Mouse (Mus musculus) thymus, adult 2 months (tissue): ENCODE results near the gene Gm45021. TPM values are rescaled to one million over a fixed set of nuclear protein-coding genes. Genes with fewer than 3 reads are reported as not detected.
A peak's percentile ranks its signal among the peaks of the same experiment; 100 is the strongest.

Source experiments
- DNase-seq: peaks from one replicate; pipeline ENCODE4 v3.0.0; 2021
- H3K27ac ChIP-seq: fragments of 200-500 bp; 2 replicates; pipeline ENCODE4 v1.5.1; 2012; ENCODE audit warnings: low read length, control low read depth; ENCODE audit not compliant: control insufficient read depth, insufficient read depth
- H3K27me3 ChIP-seq: fragments of 200-500 bp; 2 replicates; pipeline ENCODE4 v1.6.1; 2012; ENCODE audit warnings: mild to moderate bottlenecking, low read length, moderate library complexity, mixed read lengths; ENCODE audit not compliant: control insufficient read depth, insufficient read depth
- H3K36me3 ChIP-seq: fragments of 200-500 bp; 2 replicates; pipeline ENCODE4 v1.6.1; 2012; ENCODE audit warnings: mild to moderate bottlenecking, low read length, moderate library complexity; ENCODE audit not compliant: control insufficient read depth, insufficient read depth
- H3K4me1 ChIP-seq: fragments of 200-500 bp; replicated peaks from 2 replicates; pipeline ENCODE4 v1.6.1; 2012; ENCODE audit warnings: low read length; ENCODE audit not compliant: control insufficient read depth, insufficient read depth
- H3K4me3 ChIP-seq: fragments of 200-500 bp; 2 replicates; pipeline ENCODE4 v1.5.1; 2012; ENCODE audit warnings: mild to moderate bottlenecking, low read length, control low read depth, moderate library complexity; ENCODE audit not compliant: control insufficient read depth, insufficient read depth
- CTCF ChIP-seq: fragments of 200-500 bp; IDR thresholded peaks from 2 replicates; pipeline ENCODE4 v1.5.1; 2012; ENCODE audit warnings: mild to moderate bottlenecking, control low read depth, low read length, moderate library complexity, borderline replicate concordance; ENCODE audit not compliant: control insufficient read depth, poor library complexity, insufficient read depth; ENCODE audit errors: extremely low read depth
- POLR2A ChIP-seq: fragments of 200-500 bp; IDR thresholded peaks from 2 replicates; pipeline ENCODE4 v1.6.1; 2012; ENCODE audit warnings: mild to moderate bottlenecking, low read length, control low read depth, moderate library complexity; ENCODE audit not compliant: control insufficient read depth, poor library complexity, insufficient read depth; ENCODE audit errors: extremely low read depth
- WGBS: fragments of 180-500 bp; shearing (Covaris S2); methylation state at CpG from one replicate; pipeline ENCODE4 v1.1.7; 2018; 5-methylcytosine and 5-hydroxymethylcytosine counted together
- polyA plus RNA-seq: library from polyadenylated mRNA; depleted of rRNA; stranded (reverse); fragments of >200 nt; gene quantifications from 2 replicates; pipeline ENCODE4 v1.2.3, GENCODE M21; 2012

The Gm45021 gene
- polyA plus RNA-seq, 1 experiment = not detected

GRCm38 (mm10) chr6:48600594-48600993, 11.2 kb downstream of the Gm45021 start:
- TF ChIP-seq CTCF = no peak
- TF ChIP-seq POLR2A = no peak
- peaks cover 7% of the 10 kb centered on the region for H3K4me1 ChIP-seq
- 98% methylated on average over 1 of the region's 1 CpGs for WGBS

GRCm38 (mm10) chr6:48601271-48602079, 12.1 kb downstream of the Gm45021 start, which contains the start of gene Zfp775:
Zfp775 (plus strand) TSS chr6:48602063.
- WGBS = 5% methylated on average over 42 of the region's 42 CpGs
- Histone ChIP-seq H3K4me1 (peaks cover 7% of the 10 kb centered on the region), H3K27me3 (no peaks in the 10 kb centered on the region), H3K4me3 (peak within 1 kb of the TSS; percentile 96), H3K36me3 (no peaks in the 10 kb centered on the region), H3K27ac (no peak within 1 kb of the TSS)
- peak; percentile 94 for DNase-seq
- TF ChIP-seq CTCF = no peak; the same call in 1 of the 2 replicates
- peak; percentile 79 for TF ChIP-seq POLR2A

More at GRCm38 (mm10) chr6:48600594-48600993, 11.2 kb downstream of the Gm45021 start:
- DNase-seq = no peak
- H3K4me3 ChIP-seq = no peak overlapping the region
- no peak overlapping the region for H3K27ac ChIP-seq
- no peaks in the 10 kb centered on the region for H3K36me3 ChIP-seq
- no peaks in the 10 kb centered on the region for H3K27me3 ChIP-seq

GRCm38 (mm10) chr6:48602080-48602741, 12.8 kb downstream of the Gm45021 start:
- H3K4me3 ChIP-seq = peak overlapping the region; percentile 96
- H3K36me3 ChIP-seq = no peaks in the 10 kb centered on the region
- H3K4me1 ChIP-seq = peaks cover 7% of the 10 kb centered on the region
- no peak for DNase-seq
- H3K27ac ChIP-seq = no peak overlapping the region
- WGBS = under 1% methylated on average over 28 of the region's 28 CpGs
- H3K27me3 ChIP-seq = no peaks in the 10 kb centered on the region
- TF ChIP-seq CTCF (no peak), POLR2A (no peak; the same call in 1 of the 2 replicates)

GRCm38 (mm10) chr6:48608124-48608523, 18.7 kb downstream of the Gm45021 start:
- TF ChIP-seq POLR2A (no peak), CTCF (no peak)
- Histone ChIP-seq H3K4me3 (no peak overlapping the region), H3K36me3 (no peaks in the 10 kb centered on the region), H3K27ac (no peak overlapping the region), H3K4me1 (peaks cover 14% of the 10 kb centered on the region; the same call in 1 of the 2 replicates), H3K27me3 (no peaks in the 10 kb centered on the region)
- WGBS = 94% methylated on average over 2 of the region's 2 CpGs
- DNase-seq = no peak

- Histone ChIP-seq H3K4me3 (no peak overlapping the region), H3K4me1 (peaks cover 14% of the 10 kb centered on the region; the same call in 1 of the 2 replicates), H3K36me3 (no peaks in the 10 kb centered on the region), H3K27me3 (no peaks in the 10 kb centered on the region), H3K27ac (no peak overlapping the region)
- DNase-seq = no peak
- no peak for TF ChIP-seq CTCF
- 42% methylated on average over 7 of the region's 7 CpGs for WGBS
Measured at GRCm38 (mm10) chr6:48609512-48609911, 20.1 kb downstream of the Gm45021 start.

- Histone ChIP-seq H3K27me3 (no peaks in the 10 kb centered on the region), H3K36me3 (no peaks in the 10 kb centered on the region), H3K27ac (no peak overlapping the region), H3K4me1 (peaks cover 14% of the 10 kb centered on the region; the same call in 1 of the 2 replicates), H3K4me3 (no peak overlapping the region)
- WGBS = 90% methylated on average over 3 of the region's 3 CpGs
- DNase-seq = no peak
- TF ChIP-seq POLR2A (no peak), CTCF (no peak)
Measured at GRCm38 (mm10) chr6:48610657-48611056, 21.2 kb downstream of the Gm45021 start.
